Mouse (Mus musculus) heart, adult 2 months (tissue): ENCODE measurements around the gene Mras. TPM values are rescaled to one million over a fixed set of nuclear protein-coding genes. Genes with fewer than 3 reads are reported as not detected.

ENCODE experiments used
- DNase-seq, 2 experiments: peaks; one replicate each; pipeline ENCODE4 v3.0.0; 2021
- H3K27ac ChIP-seq: fragments of 200-600 bp; 2 replicates; pipeline ENCODE4 v1.8.1; 2022
- H3K27me3 ChIP-seq: fragments of 200-500 bp; 2 replicates; pipeline ENCODE4 v1.6.1; 2012; ENCODE audit warnings: mild to moderate bottlenecking, low read length, inconsistent platforms, mixed read lengths; ENCODE audit not compliant: control insufficient read depth, insufficient read depth
- H3K36me3 ChIP-seq: fragments of 200-500 bp; 2 replicates; pipeline ENCODE4 v1.6.1; 2012; ENCODE audit warnings: low read length, inconsistent platforms; ENCODE audit not compliant: control insufficient read depth, insufficient read depth
- H3K4me1 ChIP-seq: fragments of 200-500 bp; 2 replicates; pipeline ENCODE4 v1.6.1; 2011; ENCODE audit warnings: low read length; ENCODE audit not compliant: control insufficient read depth, insufficient read depth
- H3K4me3 ChIP-seq: fragments of 200-600 bp; 2 replicates; pipeline ENCODE4 v1.8.1; 2022
- H3K79me2 ChIP-seq: fragments of 200-500 bp; replicated peaks from 2 replicates; pipeline ENCODE4 v1.6.1; 2012; ENCODE audit warnings: mild to moderate bottlenecking, inconsistent platforms, low read length, moderate library complexity, mixed read lengths; ENCODE audit not compliant: control insufficient read depth, insufficient read depth
- H3K9ac ChIP-seq: fragments of 200-500 bp; 2 replicates; pipeline ENCODE4 v1.6.1; 2012; ENCODE audit warnings: low read depth, mild to moderate bottlenecking, control low read depth, inconsistent platforms, low read length, mixed read lengths
- CTCF ChIP-seq: fragments of 200-600 bp; IDR thresholded peaks from 2 replicates; pipeline ENCODE4 v1.8.1; 2022; ENCODE audit warnings: antibody characterized with exemption, mild to moderate bottlenecking, moderate library complexity
- EP300 ChIP-seq: fragments of 200-500 bp; IDR thresholded peaks from 2 replicates; pipeline ENCODE4 v1.6.1; 2011; ENCODE audit warnings: low read depth, low read length, control low read depth; ENCODE audit not compliant: insufficient read depth
- POLR2A ChIP-seq: fragments of 200-500 bp; IDR thresholded peaks from 2 replicates; pipeline ENCODE4 v1.6.1; 2011; ENCODE audit warnings: mild to moderate bottlenecking, low read depth, low read length, control low read depth; ENCODE audit not compliant: insufficient read depth
- WGBS: fragments of 180-500 bp; shearing (Covaris S2); methylation state at CpG from one replicate; pipeline ENCODE4 v1.1.7; 2018; 5-methylcytosine and 5-hydroxymethylcytosine counted together
- intact Hi-C: fragments of 180-260 bp; cut with DNase I; formaldehyde crosslinking; loops from one replicate; pipeline ENCODE4 v1.15.1; 2025
- polyA plus RNA-seq: library from polyadenylated mRNA; depleted of rRNA; stranded (reverse); fragments of >200 nt; gene quantifications from 2 replicates; pipeline ENCODE4 v1.2.3, GENCODE M21; 2012
- total RNA-seq, 2 experiments: library from RNA; stranded (reverse); gene quantifications; 2 replicates each; pipeline ENCODE4 v1.2.3; 2021

Gene Mras
- total and polyA plus RNA-seq, 3 experiments, result 4.7 to 6.6 (median 5.1) TPM

DNA sequence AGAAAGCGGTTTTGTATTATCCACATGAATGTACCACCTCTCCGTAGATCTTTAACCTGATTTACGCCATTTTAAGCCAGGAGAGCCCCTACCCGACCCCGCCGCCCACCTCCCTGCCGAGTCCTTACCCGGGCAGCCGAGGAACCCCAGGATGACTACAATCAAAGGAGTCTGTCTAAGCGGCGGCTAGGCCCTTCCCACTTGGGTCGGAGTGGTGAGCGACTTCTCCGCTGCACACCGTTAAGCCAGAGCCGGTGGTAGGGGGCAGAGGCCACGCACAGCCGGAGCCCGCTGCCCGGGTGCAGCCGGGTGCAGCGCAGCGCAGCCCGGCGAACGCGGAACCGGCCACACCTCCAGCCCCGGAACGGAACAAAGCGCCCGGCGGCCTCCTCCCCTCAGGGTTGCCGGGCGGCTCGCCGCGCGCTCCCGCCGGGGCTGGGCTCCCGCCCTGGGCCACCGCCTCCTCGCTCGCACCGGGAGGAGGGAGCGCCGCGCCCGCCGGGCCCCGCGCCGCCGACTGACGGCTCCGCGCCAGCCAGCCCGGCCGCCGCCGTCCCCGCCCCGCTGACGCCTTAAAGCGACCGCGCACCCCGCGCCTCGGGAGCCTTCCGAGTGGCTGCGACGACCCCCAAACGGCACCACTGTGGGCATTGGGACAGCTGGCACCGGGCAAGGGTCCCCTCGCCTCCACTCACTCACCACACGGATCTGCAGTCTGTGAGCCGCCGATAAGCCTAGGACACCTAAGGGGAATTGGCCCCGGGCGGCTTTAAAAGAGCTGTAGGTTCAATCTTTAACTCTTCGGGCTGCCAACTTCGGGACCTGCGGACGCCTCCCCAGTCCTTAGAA is 775 bp downstream of the Mras start:
- under 1% methylated on average over 76 of the region's 86 CpGs for WGBS
- TF ChIP-seq POLR2A (0 out of 2 replicates have a peak, but pooled peaks have one; percentile 25), EP300 (no peak), CTCF (no peak)
- Histone ChIP-seq H3K9ac (peak overlapping the region; percentile 78), H3K4me1 (peaks cover 8% of the 10 kb centered on the region), H3K36me3 (no peaks in the 10 kb centered on the region), H3K79me2 (no peaks in the 10 kb centered on the region), H3K27me3 (no peaks in the 10 kb centered on the region), H3K4me3 (peak overlapping the region; percentile 71), H3K27ac (peak overlapping the region; percentile 94)
- intact Hi-C loops, result loop anchor here (5.0 to 10.0 kb wide), 3 partner anchors 39 to 292 kb away; partner anchors contain the start of genes Cep70 and Pik3cb
- DNase-seq, result peak; percentile 91 to 92

DNA sequence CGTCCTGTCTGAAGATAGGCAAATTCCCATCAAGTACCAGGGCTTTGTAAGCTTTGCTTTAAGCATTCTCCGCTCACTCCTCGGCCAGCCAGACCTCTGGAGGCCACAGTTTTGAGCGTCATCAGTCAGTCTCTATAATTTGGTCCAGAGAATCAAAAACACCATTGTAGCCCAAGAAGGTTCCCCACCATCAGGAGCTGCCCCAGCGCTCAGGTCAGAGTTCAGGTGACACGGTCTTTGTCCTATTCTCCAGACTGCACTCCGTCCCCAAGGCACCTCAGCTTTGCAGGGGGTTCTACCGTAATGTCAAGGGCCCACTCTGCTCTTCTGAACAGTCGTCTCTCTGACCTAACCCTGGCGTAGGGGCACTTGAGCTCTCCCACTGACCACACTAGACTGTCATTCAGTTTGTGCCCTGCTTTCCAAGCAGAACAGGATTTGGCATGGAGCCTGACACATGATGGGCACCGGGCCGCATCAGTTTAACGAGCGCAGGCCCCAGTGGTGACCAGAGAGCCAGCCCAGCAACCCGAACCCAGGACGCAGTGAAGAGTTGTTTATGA is 1.5 kb downstream of the Mras start:
- peak overlapping the region; percentile 71 for H3K4me3 ChIP-seq
- 31% methylated on average over 16 of the region's 16 CpGs for WGBS
- H3K27ac ChIP-seq, result peak overlapping the region; percentile 94
- no peaks in the 10 kb centered on the region for H3K79me2 ChIP-seq
- intact Hi-C loops, result loop anchor here (5.0 to 10.0 kb wide), 3 partner anchors 38 to 291 kb away; partner anchors contain the start of genes Cep70 and Pik3cb
- H3K4me1 ChIP-seq, result peaks cover 8% of the 10 kb centered on the region
- H3K27me3 ChIP-seq, result no peaks in the 10 kb centered on the region
- no peak for TF ChIP-seq EP300
- peak overlapping the region; percentile 78 for H3K9ac ChIP-seq
- H3K36me3 ChIP-seq, result no peaks in the 10 kb centered on the region
- peak; percentile 39 to 50 for DNase-seq

DNA sequence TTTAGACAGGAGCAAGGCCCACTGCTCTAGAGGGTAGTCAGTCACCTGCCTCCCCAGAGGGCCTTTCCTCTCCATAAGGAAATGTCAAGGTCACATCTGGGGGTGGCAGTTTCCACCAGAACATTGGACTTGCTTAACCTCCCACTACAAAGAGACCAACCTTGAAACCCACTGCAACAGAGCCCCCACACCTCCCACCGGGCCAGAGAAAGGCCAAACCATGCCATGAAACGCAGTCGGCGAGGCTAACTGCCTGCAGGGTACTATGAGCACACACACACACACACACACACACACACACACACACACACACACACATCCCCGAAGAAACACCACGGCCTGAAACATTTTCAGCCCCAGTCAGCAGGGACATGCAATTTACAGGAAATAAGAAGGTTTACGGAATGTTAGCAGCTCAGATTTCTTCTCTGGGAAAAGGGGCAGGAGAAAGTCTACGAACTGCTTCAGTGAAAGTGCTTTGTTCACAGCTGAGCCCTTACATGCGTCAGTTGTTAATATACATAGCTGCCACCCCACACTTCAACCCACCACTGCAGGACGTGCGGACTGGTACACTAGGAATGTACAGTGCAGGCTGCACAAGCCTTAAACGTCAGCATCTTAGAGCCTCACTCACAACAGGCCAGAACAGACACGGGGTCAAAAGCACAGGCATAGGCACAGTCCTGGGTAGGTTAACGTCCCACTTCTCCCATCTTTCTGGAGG is 2.1 kb downstream of the Mras start:
- DNase-seq, result no peak
- Histone ChIP-seq H3K79me2 (no peaks in the 10 kb centered on the region), H3K4me1 (peaks cover 8% of the 10 kb centered on the region), H3K4me3 (peak overlapping the region; percentile 71; the same call in 1 of the 2 replicates), H3K36me3 (no peaks in the 10 kb centered on the region), H3K27me3 (no peaks in the 10 kb centered on the region), H3K9ac (no peak overlapping the region), H3K27ac (no peak overlapping the region; the same call in 1 of the 2 replicates)
- WGBS, result 60% methylated on average over 14 of the region's 14 CpGs
- intact Hi-C loops, result loop anchor here (5.0 to 10.0 kb wide), 3 partner anchors 38 to 290 kb away; partner anchors contain the start of genes Cep70 and Pik3cb
- TF ChIP-seq EP300, result no peak
- TF ChIP-seq CTCF, result no peak
- no peak for TF ChIP-seq POLR2A

DNA sequence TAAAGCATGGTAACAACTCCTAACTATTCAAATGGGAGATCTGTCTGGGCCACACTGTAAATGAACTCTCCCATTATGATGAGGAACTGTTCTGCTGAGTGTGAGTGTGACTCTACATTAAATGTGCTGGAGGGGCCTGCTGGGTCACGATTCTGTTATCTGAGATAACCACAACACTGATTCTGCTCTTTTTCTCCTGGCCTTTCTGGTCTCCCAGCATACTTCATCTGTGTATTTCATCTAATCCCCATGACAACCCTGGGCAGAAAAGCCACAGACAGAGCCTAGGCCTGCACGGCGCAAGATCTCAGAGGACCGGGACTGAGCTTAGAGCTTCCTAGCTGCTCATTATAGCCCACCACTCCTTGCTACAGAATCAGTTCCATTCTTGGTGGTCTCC is 4.7 kb downstream of the Mras start:
- WGBS, result 87% methylated on average over 4 of the region's 4 CpGs
- H3K36me3 ChIP-seq, result no peaks in the 10 kb centered on the region
- H3K27me3 ChIP-seq, result no peaks in the 10 kb centered on the region
- intact Hi-C loops, result loop anchor here (10.0 kb wide), 1 partner anchor 288 kb away; the partner anchor contains the start of gene Pik3cb
- H3K79me2 ChIP-seq, result no peaks in the 10 kb centered on the region
- peaks cover 6% of the 10 kb centered on the region for H3K4me1 ChIP-seq
- H3K9ac ChIP-seq, result no peak overlapping the region
- H3K27ac ChIP-seq, result no peak overlapping the region
- no peak for TF ChIP-seq POLR2A
- no peak for TF ChIP-seq EP300
- TF ChIP-seq CTCF, result no peak
- DNase-seq, result no peak
- no peak overlapping the region for H3K4me3 ChIP-seq

DNA sequence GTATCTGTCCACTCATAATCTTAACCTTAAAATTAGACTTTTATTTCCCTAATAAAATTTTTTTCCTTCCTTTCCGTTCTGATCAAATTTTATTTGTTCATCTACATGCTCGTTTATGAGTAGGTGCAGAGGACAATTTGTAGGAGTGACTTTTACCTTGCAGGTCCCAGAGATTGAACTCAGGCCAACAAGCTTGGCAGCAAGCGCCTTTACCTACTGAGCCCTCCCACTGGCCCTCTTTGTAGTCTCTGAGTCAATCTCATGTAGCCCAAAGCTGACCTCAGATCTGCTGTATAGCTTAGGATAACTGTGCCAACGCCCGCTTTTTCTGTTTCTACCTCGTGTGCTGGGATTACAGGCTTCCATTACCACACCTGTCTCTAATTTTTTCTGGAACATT is 5.2 kb downstream of the Mras start:
- no peaks in the 10 kb centered on the region for H3K36me3 ChIP-seq
- H3K9ac ChIP-seq, result no peak overlapping the region
- 82% methylated on average over 6 of the region's 6 CpGs for WGBS
- intact Hi-C loops, result loop anchor here (10.0 kb wide), 1 partner anchor 287 kb away; the partner anchor contains the start of gene Pik3cb
- H3K79me2 ChIP-seq, result no peaks in the 10 kb centered on the region
- H3K27ac ChIP-seq, result no peak overlapping the region
- H3K27me3 ChIP-seq, result no peaks in the 10 kb centered on the region
- H3K4me3 ChIP-seq, result no peak overlapping the region
- TF ChIP-seq POLR2A (no peak), CTCF (no peak), EP300 (no peak)
- H3K4me1 ChIP-seq, result peaks cover 4% of the 10 kb centered on the region
- DNase-seq, result no peak

DNA sequence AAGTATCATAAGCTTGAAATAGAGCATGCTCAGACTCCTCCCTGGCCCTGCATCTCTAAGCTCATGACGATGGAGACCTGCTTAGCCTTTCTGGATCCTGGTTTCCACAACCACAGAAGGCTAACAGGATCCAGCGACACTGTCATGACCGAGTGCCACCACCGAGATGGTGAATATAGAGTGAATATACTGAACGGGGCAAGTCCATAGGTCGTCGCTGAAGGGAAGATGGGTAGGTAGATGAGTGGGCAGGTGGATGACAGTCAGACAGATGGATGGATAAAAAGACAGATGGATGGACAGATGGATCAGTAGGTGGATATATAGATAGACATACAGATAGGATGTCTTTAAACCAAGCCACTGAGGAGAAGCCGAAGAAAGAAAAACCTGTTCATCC is 5.8 kb downstream of the Mras start:
- WGBS, result 89% methylated on average over 8 of the region's 8 CpGs
- TF ChIP-seq EP300 (no peak), CTCF (no peak), POLR2A (no peak)
- H3K79me2 ChIP-seq, result no peaks in the 10 kb centered on the region
- intact Hi-C loops, result loop anchor here (10.0 kb wide), 1 partner anchor 287 kb away; the partner anchor contains the start of gene Pik3cb
- no peak overlapping the region for H3K27ac ChIP-seq
- no peaks in the 10 kb centered on the region for H3K27me3 ChIP-seq
- no peak overlapping the region for H3K9ac ChIP-seq
- H3K36me3 ChIP-seq, result no peaks in the 10 kb centered on the region
- no peak for DNase-seq
- peaks cover 4% of the 10 kb centered on the region for H3K4me1 ChIP-seq
- H3K4me3 ChIP-seq, result no peak overlapping the region
